In the genomic region with DNA sequence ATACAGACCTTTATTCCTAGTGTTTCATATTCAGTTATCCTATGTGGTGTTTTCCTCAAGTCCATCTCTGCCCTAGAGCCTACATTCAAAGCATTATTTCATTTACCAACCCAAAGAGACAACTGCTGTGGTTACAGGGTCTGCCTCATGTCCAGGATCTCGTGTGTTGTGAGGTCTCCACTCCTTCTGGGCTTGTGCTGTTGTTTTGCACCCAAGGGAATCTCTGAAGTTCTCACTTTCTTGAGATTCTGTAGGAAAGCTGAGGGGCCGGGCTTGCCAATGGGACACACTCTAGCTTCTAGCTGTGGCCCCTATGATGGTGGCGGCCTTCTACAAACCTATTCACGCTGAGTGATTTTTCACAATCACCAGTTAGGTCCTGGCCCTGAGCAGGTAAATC, we compare ENCODE assay signal across 26 mouse cellular contexts. TPM values are rescaled to one million over a fixed set of nuclear protein-coding genes. Genes with fewer than 3 reads are reported as not detected.
DNase-seq lines count a peak whose midpoint lies in the region; ATAC-seq lines count a peak whose summit lies in the region.
"Had no signal": no experiment of that assay in that cellular context is flagged by ENCODE, and none has a peak within 500 bp of the region (broad histone marks: within the 10 kb centered on the region; RNA-seq: fewer than 3 reads in every experiment).

No protein-coding gene starts in this region.

- no peaks in the 10 kb centered on the region for H3K36me3 ChIP-seq in neural tube, embryonic 13.5 days
- H3K36me3 ChIP-seq: embryonic facial prominence, embryonic 12.5 days; embryonic facial prominence, embryonic 15.5 days; forebrain, embryonic 15.5 days; heart, embryonic 12.5 days; heart, embryonic 15.5 days; hindbrain, embryonic 12.5 days had no signal

- H3K4me1 ChIP-seq in neural tube, embryonic 13.5 days (replicated peaks): peaks cover 49% of the 10 kb centered on the region

- no peak overlapping the region for H3K4me2 ChIP-seq in neural tube, embryonic 13.5 days
- H3K4me2 ChIP-seq: embryonic facial prominence, embryonic 12.5 days; embryonic facial prominence, embryonic 15.5 days; forebrain, embryonic 15.5 days; heart, embryonic 12.5 days; heart, embryonic 15.5 days; hindbrain, embryonic 12.5 days had no signal

- no peak for ATAC-seq in neural tube, embryonic 13.5 days (ENCODE audit: low read depth)
- ATAC-seq: forebrain, embryonic 15.5 days; hindbrain, postnatal 0 days; inflammation-experienced regulatory T-cells, adult 6 months; intestine, embryonic 16.5 days had no signal

- 85% methylated on average over 4 of the region's 4 CpGs for WGBS in neural tube, embryonic 13.5 days

- DNase-seq in heart, adult 11 months: peak; percentile 69
- DNase-seq in heart, postnatal 25 days (ENCODE audit: low spot score): no peak
- DNase-seq in neural tube, embryonic 10.5 days (ENCODE audit: extremely low spot score, low spot score): no peak
- DNase-seq in NIH3T3 (ENCODE audit: low read depth): peak; percentile 41
- no peak for DNase-seq in right cerebral cortex, postnatal 14 days
- DNase-seq in cerebellum, postnatal 25 days: no peak
- DNase-seq: adrenal gland, adult 8-10 months; adrenal gland, postnatal 25 days; B cell, adult 2 months; cerebellum, adult 11-12 months; cerebellum, adult 8-10 months; cerebellum, postnatal 14 days; gastrocnemius, postnatal 25 days; heart, postnatal 10 days; heart, postnatal 4 days; kidney, adult 18-20 months had no signal

- intact Hi-C loops in heart, postnatal 25 days (cut with DNase I): loop anchor here (5.0 kb wide), 2 partner anchors 58 to 117 kb away; partner anchors contain the start of gene St3gal6

- no peaks in the 10 kb centered on the region for H3K27me3 ChIP-seq in neural tube, embryonic 13.5 days
- H3K27me3 ChIP-seq: embryonic facial prominence, embryonic 12.5 days; embryonic facial prominence, embryonic 15.5 days; forebrain, embryonic 15.5 days; heart, embryonic 12.5 days; heart, embryonic 15.5 days; hindbrain, embryonic 12.5 days had no signal

- peak overlapping the region; percentile 46; the same call in 1 of the 2 replicates for H3K27ac ChIP-seq in neural tube, embryonic 13.5 days (replicated peaks)
- H3K27ac ChIP-seq: embryonic facial prominence, embryonic 12.5 days; embryonic facial prominence, embryonic 15.5 days; forebrain, embryonic 15.5 days; heart, embryonic 15.5 days; hindbrain, postnatal 0 days had no signal

- H3K9me3 ChIP-seq in neural tube, embryonic 13.5 days: no peaks in the 10 kb centered on the region
- H3K9me3 ChIP-seq: embryonic facial prominence, embryonic 12.5 days; embryonic facial prominence, embryonic 15.5 days; forebrain, embryonic 15.5 days; heart, embryonic 12.5 days; heart, embryonic 15.5 days; hindbrain, embryonic 12.5 days had no signal

- no peak overlapping the region for H3K4me3 ChIP-seq in neural tube, embryonic 13.5 days
- H3K4me3 ChIP-seq: embryonic facial prominence, embryonic 12.5 days; embryonic facial prominence, embryonic 15.5 days; forebrain, embryonic 15.5 days; heart, embryonic 12.5 days; heart, embryonic 15.5 days; hindbrain, embryonic 12.5 days had no signal

- H3K9ac ChIP-seq in neural tube, embryonic 13.5 days: no peak overlapping the region
- H3K9ac ChIP-seq: embryonic facial prominence, embryonic 12.5 days; embryonic facial prominence, embryonic 15.5 days; forebrain, embryonic 15.5 days; heart, embryonic 12.5 days; heart, embryonic 15.5 days; hindbrain, embryonic 12.5 days had no signal

RNA-seq across cellular contexts. Expression of gene Dcbld2, which starts 3.0 kb away (rescaled TPM):
- 10 to 100 TPM; 17.8 to 19.2 TPM for total RNA-seq in heart, postnatal 25 days (2021)
- polyA plus RNA-seq in neural tube, embryonic 13.5 days (2015; fragmentation: Nextera tagmentation; extraction: Ambion mirVana): 4.8 and 5.9 TPM in 2 replicates

Comparison
In these comparisons a context has a peak if more than half of its experiments do, and no peak if none do; other contexts are left out.
1. DNase-seq: peak in heart, adult 11 months (single experiment) and NIH3T3 (single experiment); none in heart, postnatal 25 days (single experiment), neural tube, embryonic 10.5 days (single experiment), right cerebral cortex, postnatal 14 days (single experiment) and cerebellum, postnatal 25 days (0 of 2).